Mouse (Mus musculus) embryonic facial prominence, embryonic 15.5 days (tissue): Measurements from ENCODE around the gene Rora. TPM values are rescaled to one million over a fixed set of nuclear protein-coding genes. Genes with fewer than 3 reads are reported as not detected.

Experiments
- ATAC-seq: fragments of 200-750 bp; cut with Nextera tagmentation; 2 replicates; pipeline ENCODE4 v1.8.0; 2017; ENCODE audit warnings: low read depth, moderate TSS enrichment; ENCODE audit not compliant: insufficient number of reproducible peaks, low FRiP score, low TSS enrichment
- H3K27ac ChIP-seq: fragments of 300-500 bp; sonication (generic); replicated peaks from 2 replicates; pipeline ENCODE4 v1.5.1; 2015; ENCODE audit warnings: mild to moderate bottlenecking, inconsistent platforms
- H3K27me3 ChIP-seq: fragments of 300-500 bp; sonication (generic); 2 replicates; pipeline ENCODE4 v1.6.1; 2015; ENCODE audit warnings: inconsistent platforms
- H3K36me3 ChIP-seq: fragments of 300-500 bp; sonication (generic); 2 replicates; pipeline ENCODE4 v1.6.1; 2015; ENCODE audit warnings: mild to moderate bottlenecking, inconsistent platforms
- H3K4me1 ChIP-seq: fragments of 300-500 bp; sonication (generic); 2 replicates; pipeline ENCODE4 v1.6.1; 2015; ENCODE audit warnings: inconsistent platforms
- H3K4me2 ChIP-seq: fragments of 300-500 bp; sonication (generic); replicated peaks from 2 replicates; pipeline ENCODE4 v1.6.1; 2015; ENCODE audit warnings: mild to moderate bottlenecking, inconsistent platforms
- H3K4me3 ChIP-seq: fragments of 300-500 bp; sonication (generic); replicated peaks from 2 replicates; pipeline ENCODE4 v1.5.1; 2015; ENCODE audit warnings: mild to moderate bottlenecking, inconsistent platforms
- H3K9ac ChIP-seq: fragments of 300-500 bp; sonication (generic); 2 replicates; pipeline ENCODE4 v1.6.1; 2015; ENCODE audit warnings: inconsistent platforms
- H3K9me3 ChIP-seq: fragments of 300-500 bp; sonication (generic); replicated peaks from 2 replicates; pipeline ENCODE4 v1.6.1; 2016; ENCODE audit warnings: inconsistent platforms
- WGBS: fragments of 180-500 bp; shearing (Covaris S2); methylation state at CpG from one replicate; pipeline ENCODE4 v1.1.7; 2015; 5-methylcytosine and 5-hydroxymethylcytosine counted together
- polyA plus RNA-seq: library from polyadenylated mRNA; unstranded; fragments of >200 nt; fragmentation: Nextera tagmentation; extraction: Ambion mirVana; gene quantifications from 2 replicates; pipeline ENCODE4 v1.2.1, GENCODE M21; 2015

Rora gene
- polyA plus RNA-seq, 1 experiment from 2014 or later = 27.3 TPM

- Histone ChIP-seq H3K27me3 (no peaks in the 10 kb centered on the region), H3K4me2 (no peak overlapping the region), H3K4me3 (no peak overlapping the region), H3K9me3 (no peaks in the 10 kb centered on the region), H3K27ac (no peak overlapping the region), H3K9ac (no peak overlapping the region), H3K4me1 (peaks cover 4% of the 10 kb centered on the region; the same call in 1 of the 2 replicates), H3K36me3 (no peaks in the 10 kb centered on the region)
- no peak for ATAC-seq
- WGBS = 72% methylated on average over 8 of the region's 8 CpGs
These were observed 502.4 kb downstream of the Rora start for GRCm38 (mm10) chr9:69155836-69156595.

- no peaks in the 10 kb centered on the region for H3K9me3 ChIP-seq
- no peak for ATAC-seq
- no peaks in the 10 kb centered on the region for H3K36me3 ChIP-seq
- H3K27ac ChIP-seq = no peak overlapping the region
- H3K9ac ChIP-seq = no peak overlapping the region
- no peaks in the 10 kb centered on the region for H3K4me1 ChIP-seq
- no peak overlapping the region for H3K4me3 ChIP-seq
- no peaks in the 10 kb centered on the region for H3K27me3 ChIP-seq
- 87% methylated on average over 5 of the region's 5 CpGs for WGBS
- H3K4me2 ChIP-seq = no peak overlapping the region
These were observed 507.2 kb downstream of the Rora start for GRCm38 (mm10) chr9:69160818-69161217.

- WGBS = 65% methylated on average over 7 of the region's 7 CpGs
- H3K27ac ChIP-seq = no peak overlapping the region
- no peak overlapping the region for H3K4me3 ChIP-seq
- H3K9me3 ChIP-seq = no peaks in the 10 kb centered on the region
- H3K9ac ChIP-seq = no peak overlapping the region
- no peaks in the 10 kb centered on the region for H3K4me1 ChIP-seq
- H3K36me3 ChIP-seq = no peaks in the 10 kb centered on the region
- no peaks in the 10 kb centered on the region for H3K27me3 ChIP-seq
- ATAC-seq = no peak
- H3K4me2 ChIP-seq = no peak overlapping the region
These were observed 511.1 kb downstream of the Rora start for GRCm38 (mm10) chr9:69164653-69165052.

- Histone ChIP-seq H3K4me2 (no peak overlapping the region), H3K36me3 (no peaks in the 10 kb centered on the region), H3K4me3 (no peak overlapping the region), H3K4me1 (no peaks in the 10 kb centered on the region), H3K9ac (no peak overlapping the region), H3K27ac (no peak overlapping the region), H3K9me3 (no peaks in the 10 kb centered on the region), H3K27me3 (no peaks in the 10 kb centered on the region)
- ATAC-seq = no peak
- WGBS = 64% methylated on average over 7 of the region's 7 CpGs
These were observed 511.7 kb downstream of the Rora start for GRCm38 (mm10) chr9:69165096-69165836.

GRCm38 (mm10) chr9:69174061-69174460, 520.5 kb downstream of the Rora start:
- Histone ChIP-seq H3K4me3 (no peak overlapping the region), H3K36me3 (no peaks in the 10 kb centered on the region), H3K9me3 (no peaks in the 10 kb centered on the region), H3K27ac (no peak overlapping the region), H3K4me2 (no peak overlapping the region), H3K27me3 (no peaks in the 10 kb centered on the region; the same call in 1 of the 2 replicates), H3K4me1 (no peaks in the 10 kb centered on the region), H3K9ac (no peak overlapping the region)
- ATAC-seq = no peak
- 61% methylated on average over 6 of the region's 6 CpGs for WGBS

- WGBS = 74% methylated on average over 10 of the region's 10 CpGs
- Histone ChIP-seq H3K27me3 (no peaks in the 10 kb centered on the region; the same call in 1 of the 2 replicates), H3K4me1 (no peaks in the 10 kb centered on the region), H3K36me3 (no peaks in the 10 kb centered on the region), H3K9me3 (no peaks in the 10 kb centered on the region), H3K9ac (no peak overlapping the region), H3K4me3 (no peak overlapping the region), H3K4me2 (no peak overlapping the region), H3K27ac (no peak overlapping the region)
- ATAC-seq = no peak
These were observed 521.0 kb downstream of the Rora start for GRCm38 (mm10) chr9:69174527-69175116.

GRCm38 (mm10) chr9:69176988-69177387, 523.4 kb downstream of the Rora start:
- ATAC-seq = no peak
- H3K4me3 ChIP-seq = no peak overlapping the region
- WGBS = 76% methylated on average over 3 of the region's 3 CpGs

GRCm38 (mm10) chr9:69179224-69179623, 525.6 kb downstream of the Rora start:
- WGBS = 84% methylated on average over 8 of the region's 8 CpGs

More at GRCm38 (mm10) chr9:69176988-69177387, 523.4 kb downstream of the Rora start:
- Histone ChIP-seq H3K27me3 (no peaks in the 10 kb centered on the region), H3K4me2 (no peak overlapping the region), H3K9me3 (no peaks in the 10 kb centered on the region), H3K4me1 (peaks cover 11% of the 10 kb centered on the region; the same call in 1 of the 2 replicates), H3K9ac (no peak overlapping the region), H3K27ac (no peak overlapping the region), H3K36me3 (no peaks in the 10 kb centered on the region)

GRCm38 (mm10) chr9:69180961-69181360, 527.4 kb downstream of the Rora start:
- 25% methylated on average over 3 of the region's 3 CpGs for WGBS
- ATAC-seq = no peak
- Histone ChIP-seq H3K4me1 (peaks cover 11% of the 10 kb centered on the region; the same call in 1 of the 2 replicates), H3K4me3 (no peak overlapping the region), H3K36me3 (no peaks in the 10 kb centered on the region), H3K9ac (no peak overlapping the region), H3K27ac (no peak overlapping the region), H3K4me2 (no peak overlapping the region), H3K9me3 (no peaks in the 10 kb centered on the region), H3K27me3 (no peaks in the 10 kb centered on the region)

More at GRCm38 (mm10) chr9:69179224-69179623, 525.6 kb downstream of the Rora start:
- no peak overlapping the region for H3K9ac ChIP-seq
- peaks cover 11% of the 10 kb centered on the region; the same call in 1 of the 2 replicates for H3K4me1 ChIP-seq
- no peak overlapping the region for H3K4me2 ChIP-seq
- no peaks in the 10 kb centered on the region for H3K27me3 ChIP-seq
- no peaks in the 10 kb centered on the region for H3K36me3 ChIP-seq
- ATAC-seq = no peak
- no peak overlapping the region for H3K27ac ChIP-seq
- H3K4me3 ChIP-seq = no peak overlapping the region
- no peaks in the 10 kb centered on the region for H3K9me3 ChIP-seq

GRCm38 (mm10) chr9:69181411-69181810, 527.8 kb downstream of the Rora start:
- Histone ChIP-seq H3K27me3 (no peaks in the 10 kb centered on the region), H3K36me3 (no peaks in the 10 kb centered on the region), H3K9ac (no peak overlapping the region), H3K9me3 (no peaks in the 10 kb centered on the region), H3K4me1 (peaks cover 11% of the 10 kb centered on the region; the same call in 1 of the 2 replicates), H3K4me3 (no peak overlapping the region), H3K4me2 (no peak overlapping the region), H3K27ac (no peak overlapping the region)
- 0 out of 2 replicates have a peak, but pooled peaks have one; percentile 15 for ATAC-seq

- Histone ChIP-seq H3K27ac (no peak overlapping the region), H3K27me3 (no peaks in the 10 kb centered on the region), H3K4me2 (no peak overlapping the region), H3K9ac (no peak overlapping the region), H3K4me1 (peaks cover 11% of the 10 kb centered on the region; the same call in 1 of the 2 replicates), H3K9me3 (no peaks in the 10 kb centered on the region), H3K4me3 (no peak overlapping the region), H3K36me3 (no peaks in the 10 kb centered on the region)
- WGBS = 70% methylated on average over 4 of the region's 4 CpGs
- no peak for ATAC-seq
These were observed 530.3 kb downstream of the Rora start for GRCm38 (mm10) chr9:69183888-69184287.
